Mouse (Mus musculus) lung, embryonic 14.5 days (tissue): ENCODE measurements at regions not wholly inside any gene's neighbourhood (a gene's known extent, or its start where the extent isn't known, plus 50 kb on each side); places are given as distances from the start of the nearest gene placed in this dataset.

Source experiments
- ATAC-seq: fragments of 200-750 bp; cut with Nextera tagmentation; 2 replicates; pipeline ENCODE4 v1.8.0; 2017; ENCODE audit warnings: mild to moderate bottlenecking, moderate TSS enrichment, moderate library complexity; ENCODE audit not compliant: insufficient read depth
- DNase-seq: peaks from one replicate; pipeline ENCODE4 v3.0.0-alpha.2; 2015
- H3K27ac ChIP-seq: fragments of 300-500 bp; sonication (generic); 2 replicates; pipeline ENCODE4 v1.5.1; 2014; ENCODE audit warnings: low read depth, mild to moderate bottlenecking, moderate library complexity
- H3K27me3 ChIP-seq: fragments of 300-500 bp; sonication (generic); 2 replicates; pipeline ENCODE4 v1.6.1; 2014; ENCODE audit warnings: low read length, control low read depth; ENCODE audit not compliant: insufficient read depth
- H3K36me3 ChIP-seq: fragments of 300-500 bp; sonication (generic); 2 replicates; pipeline ENCODE4 v1.6.1; 2014; ENCODE audit warnings: control low read depth; ENCODE audit not compliant: insufficient read depth
- H3K4me1 ChIP-seq: fragments of 300-500 bp; sonication (generic); 2 replicates; pipeline ENCODE4 v1.6.1; 2014; ENCODE audit warnings: antibody characterized with exemption, control low read depth; ENCODE audit not compliant: insufficient read depth
- H3K4me2 ChIP-seq: fragments of 300-500 bp; sonication (generic); 2 replicates; pipeline ENCODE4 v1.6.1; 2014; ENCODE audit warnings: mild to moderate bottlenecking
- H3K4me3 ChIP-seq: fragments of 300-500 bp; sonication (generic); 2 replicates; pipeline ENCODE4 v1.5.1; 2014; ENCODE audit warnings: low read depth, low read length
- H3K9ac ChIP-seq: fragments of 300-500 bp; sonication (generic); 2 replicates; pipeline ENCODE4 v1.6.1; 2014
- H3K9me3 ChIP-seq: fragments of 300-500 bp; sonication (generic); 2 replicates; pipeline ENCODE4 v1.6.1; 2016; ENCODE audit warnings: low read depth, low read length, control low read depth
- CTCF ChIP-seq: IDR thresholded peaks from 2 replicates; pipeline ENCODE4 v1.5.1; 2016; ENCODE audit warnings: antibody characterized with exemption, low read depth
- WGBS: fragments of 180-500 bp; shearing (Covaris S2); extraction: QIAGEN DNeasy Blood & Tissue Kit; methylation state at CpG from one replicate; pipeline ENCODE4 v1.1.7; 2014; 5-methylcytosine and 5-hydroxymethylcytosine counted together

DNA sequence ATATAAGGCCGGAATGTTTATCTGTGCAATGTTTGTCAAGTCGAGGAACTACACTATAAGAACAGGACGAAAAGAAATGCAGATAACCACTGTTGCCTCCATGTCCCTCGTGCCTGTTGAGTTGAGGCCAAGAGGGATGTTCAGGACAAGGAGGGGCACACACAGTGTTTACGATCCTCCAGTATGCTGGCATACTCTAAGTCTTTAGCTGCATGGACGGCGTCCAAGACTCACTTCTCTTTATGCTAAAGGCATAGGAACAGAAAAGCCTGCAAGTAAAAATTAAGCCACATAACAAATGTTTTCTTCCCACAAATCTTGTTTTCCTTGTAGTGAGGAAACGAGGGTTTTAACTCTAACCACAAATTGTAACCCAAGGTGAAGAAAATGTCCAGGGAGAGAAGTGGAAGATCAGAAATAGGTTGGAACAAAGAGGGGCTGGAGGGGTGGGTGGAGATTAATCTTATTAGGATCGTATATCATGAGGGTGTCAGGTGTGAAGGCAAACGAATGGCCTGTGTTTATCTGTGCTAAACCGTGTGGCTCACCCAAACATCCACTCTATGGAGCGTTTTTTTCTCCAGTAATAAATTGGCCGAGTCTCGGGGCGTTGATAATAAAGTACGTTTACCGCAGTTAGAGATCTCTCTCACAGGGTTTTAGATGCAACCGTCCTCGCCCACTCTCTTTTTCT lies 521.8 kb downstream of the Nr2f2 start:
- no peaks in the 10 kb centered on the region for H3K27me3 ChIP-seq
- no peak overlapping the region for H3K4me3 ChIP-seq
- no peak overlapping the region for H3K27ac ChIP-seq
- no peak for TF ChIP-seq CTCF
- WGBS, result 34% methylated on average over 19 of the region's 19 CpGs
- no peaks in the 10 kb centered on the region for H3K9me3 ChIP-seq
- no peaks in the 10 kb centered on the region for H3K4me1 ChIP-seq
- no peaks in the 10 kb centered on the region for H3K36me3 ChIP-seq
- H3K9ac ChIP-seq, result no peak overlapping the region
- DNase-seq (peak; percentile 45), ATAC-seq (no peak)
- peak overlapping the region; percentile 0; the same call in 1 of the 2 replicates for H3K4me2 ChIP-seq

DNA sequence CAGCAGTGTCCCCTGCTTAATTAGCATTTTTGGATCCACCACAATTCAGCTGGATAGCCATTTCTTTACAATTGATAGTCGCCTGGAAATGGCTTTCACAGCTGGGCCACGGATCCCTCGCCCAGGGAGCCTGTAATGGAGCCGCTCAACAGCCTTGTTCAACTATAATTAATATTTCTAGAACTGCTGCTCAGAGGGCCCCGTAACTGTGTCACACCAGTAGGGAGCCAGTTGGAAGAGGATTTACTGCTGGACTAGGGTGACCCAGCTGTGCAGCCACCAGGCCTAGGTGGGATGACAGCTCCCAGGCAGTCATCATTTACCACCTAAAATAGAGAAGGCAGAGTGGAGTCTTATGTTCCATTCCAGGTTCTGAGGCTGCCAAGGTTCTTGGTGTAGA lies 529.2 kb downstream of the Nr2f2 start:
- Histone ChIP-seq H3K27ac (no peak overlapping the region), H3K4me1 (no peaks in the 10 kb centered on the region), H3K9ac (no peak overlapping the region), H3K27me3 (no peaks in the 10 kb centered on the region), H3K4me3 (no peak overlapping the region), H3K36me3 (no peaks in the 10 kb centered on the region), H3K9me3 (no peaks in the 10 kb centered on the region), H3K4me2 (no peak overlapping the region)
- ATAC-seq (no peak), DNase-seq (no peak)
- TF ChIP-seq CTCF, result no peak
- 80% methylated on average over 5 of the region's 5 CpGs for WGBS

DNA sequence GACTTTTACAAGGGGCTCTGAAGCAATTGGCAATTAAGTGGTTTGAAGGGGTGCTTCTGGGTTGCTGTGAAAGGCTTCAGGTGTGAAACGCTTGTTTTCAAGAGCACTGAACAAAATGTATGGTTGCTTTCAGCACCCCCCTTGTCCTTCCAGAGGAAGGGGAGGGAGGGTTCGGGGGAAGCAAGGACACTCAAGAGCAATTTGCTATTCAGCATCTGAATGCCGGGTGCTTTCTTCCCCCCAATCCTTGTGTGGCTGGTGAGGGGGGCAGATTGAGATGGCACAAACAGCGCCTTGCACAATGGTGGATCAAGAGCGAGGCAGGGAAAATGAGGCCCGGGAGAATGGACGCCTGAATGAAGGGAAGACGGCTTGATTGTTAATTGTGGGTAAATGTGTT lies 539.3 kb downstream of the Nr2f2 start:
- 82% methylated on average over 8 of the region's 8 CpGs for WGBS
- no peak overlapping the region for H3K9ac ChIP-seq

DNA sequence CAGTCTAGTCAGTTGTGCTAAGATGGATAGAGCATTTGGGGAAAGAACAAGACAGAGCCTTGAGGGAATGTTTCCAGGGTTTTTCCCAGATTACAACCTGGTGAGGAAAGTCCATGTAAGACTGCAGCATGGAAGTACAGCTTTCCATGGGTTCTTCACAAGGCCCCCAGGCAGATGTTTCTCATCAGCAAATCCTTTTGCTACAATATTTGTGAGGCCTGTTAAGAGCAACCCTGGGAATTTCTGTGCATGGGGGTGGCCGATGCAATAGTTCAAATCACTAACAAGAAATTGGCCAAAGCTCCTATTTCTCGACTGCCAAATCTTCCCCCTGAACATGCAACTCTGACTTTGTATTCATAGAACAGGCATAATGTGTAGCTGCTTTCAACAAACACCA lies 546.0 kb downstream of the Nr2f2 start:
- DNase-seq (peak; percentile 36), ATAC-seq (no peak)
- Histone ChIP-seq H3K4me2 (no peak overlapping the region), H3K27ac (no peak overlapping the region), H3K4me3 (no peak overlapping the region), H3K9me3 (no peaks in the 10 kb centered on the region), H3K9ac (no peak overlapping the region), H3K4me1 (no peaks in the 10 kb centered on the region), H3K36me3 (no peaks in the 10 kb centered on the region), H3K27me3 (no peaks in the 10 kb centered on the region)
- WGBS, result 55% methylated on average over 2 of the region's 2 CpGs
- no peak for TF ChIP-seq CTCF

More for the DNA sequence above, 539.3 kb downstream of the Nr2f2 start:
- TF ChIP-seq CTCF, result no peak
- H3K4me1 ChIP-seq, result no peaks in the 10 kb centered on the region
- no peak overlapping the region for H3K27ac ChIP-seq
- H3K27me3 ChIP-seq, result no peaks in the 10 kb centered on the region
- H3K4me3 ChIP-seq, result no peak overlapping the region
- H3K36me3 ChIP-seq, result no peaks in the 10 kb centered on the region
- no peaks in the 10 kb centered on the region for H3K9me3 ChIP-seq
- no peak overlapping the region for H3K4me2 ChIP-seq
- no peak for ATAC-seq
- no peak for DNase-seq

DNA sequence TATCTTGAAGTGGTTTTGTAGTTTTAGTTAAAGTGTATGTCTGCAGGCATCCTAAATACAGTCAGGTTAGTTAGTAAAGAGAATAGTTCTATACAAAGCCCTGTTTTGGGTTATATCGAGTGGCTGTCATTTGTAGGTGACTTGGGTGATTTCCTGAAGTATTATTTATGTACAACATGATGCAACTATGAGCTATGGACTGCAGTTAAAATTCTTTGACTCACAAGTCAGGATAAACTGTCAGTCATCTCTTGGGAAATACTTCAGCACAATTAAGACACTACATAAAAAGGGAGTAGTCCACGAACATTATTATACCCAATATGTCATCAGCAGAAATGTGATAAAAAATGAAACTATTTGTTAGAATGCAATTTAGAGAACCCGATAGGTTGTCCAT lies 554.2 kb downstream of the Nr2f2 start:
- Histone ChIP-seq H3K36me3 (no peaks in the 10 kb centered on the region), H3K9me3 (no peaks in the 10 kb centered on the region), H3K9ac (no peak overlapping the region), H3K4me2 (no peak overlapping the region), H3K4me1 (no peaks in the 10 kb centered on the region), H3K27me3 (no peaks in the 10 kb centered on the region), H3K4me3 (no peak overlapping the region), H3K27ac (no peak overlapping the region)
- no peak for TF ChIP-seq CTCF
- 72% methylated on average over 3 of the region's 3 CpGs for WGBS
- ATAC-seq (no peak), DNase-seq (no peak)

DNA sequence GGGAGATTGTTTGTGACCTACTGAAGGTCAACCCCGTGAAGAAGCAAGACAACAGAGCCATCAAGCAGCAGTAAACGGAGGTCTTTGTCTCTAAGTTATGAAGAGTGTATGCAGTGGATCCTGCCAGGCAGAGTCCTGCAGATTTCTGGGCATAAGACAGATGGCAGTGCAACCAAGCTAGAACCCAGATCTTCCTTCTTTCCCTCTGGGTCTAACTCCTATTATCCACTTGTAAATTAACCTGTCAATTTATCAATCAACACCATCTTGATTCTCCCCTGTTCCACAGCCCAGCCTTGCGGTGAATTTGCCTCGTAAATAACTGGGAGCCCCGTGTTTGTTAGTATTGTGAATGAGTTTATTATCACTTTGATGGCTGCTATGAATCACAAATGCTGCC lies 555.7 kb downstream of the Nr2f2 start:
- H3K27me3 ChIP-seq, result no peaks in the 10 kb centered on the region
- peak; percentile 30 for DNase-seq

DNA sequence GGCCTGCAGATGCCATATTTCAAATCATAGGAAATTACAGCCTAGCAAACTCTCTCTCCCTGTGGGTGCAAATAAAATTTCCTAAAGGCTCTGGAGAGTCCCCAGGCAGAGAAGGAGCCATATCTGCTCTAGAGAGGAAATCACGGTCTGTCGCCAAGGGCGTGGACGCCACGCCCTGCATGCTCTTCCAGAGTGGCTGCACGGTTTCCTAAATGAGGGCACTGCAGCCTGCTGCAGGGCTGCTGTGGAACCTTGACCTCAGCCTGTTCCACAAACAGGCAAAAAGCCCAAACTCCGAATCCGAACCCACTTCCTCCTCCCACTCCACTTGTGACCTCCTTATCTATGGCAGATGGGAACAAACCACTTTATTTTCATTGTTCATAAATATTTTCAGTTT lies 559.3 kb downstream of the Nr2f2 start:
- 31% methylated on average over 8 of the region's 8 CpGs for WGBS
- Histone ChIP-seq H3K9me3 (no peaks in the 10 kb centered on the region), H3K4me3 (no peak overlapping the region), H3K9ac (no peak overlapping the region), H3K27ac (no peak overlapping the region), H3K27me3 (no peaks in the 10 kb centered on the region), H3K4me1 (no peaks in the 10 kb centered on the region), H3K36me3 (no peaks in the 10 kb centered on the region), H3K4me2 (no peak overlapping the region)
- no peak for TF ChIP-seq CTCF
- ATAC-seq (no peak), DNase-seq (peak; percentile 17)

More for the DNA sequence above, 555.7 kb downstream of the Nr2f2 start:
- no peaks in the 10 kb centered on the region for H3K36me3 ChIP-seq
- TF ChIP-seq CTCF, result peak; percentile 36
- ATAC-seq, result no peak
- H3K4me1 ChIP-seq, result no peaks in the 10 kb centered on the region
- H3K9ac ChIP-seq, result no peak overlapping the region
- no peak overlapping the region for H3K27ac ChIP-seq
- H3K4me2 ChIP-seq, result no peak overlapping the region
- no peak overlapping the region for H3K4me3 ChIP-seq
- H3K9me3 ChIP-seq, result no peaks in the 10 kb centered on the region
- 12% methylated on average over 5 of the region's 5 CpGs for WGBS
